Mouse (Mus musculus): ENCODE results near the gene Gm20388.

- TF ChIP-seq POLR2A (IDR thresholded peaks at IDR 0.05; ENCODE audit: borderline replicate concordance, control insufficient read depth, low read depth, low read length) (no peak), CTCF (IDR thresholded peaks at IDR 0.05; ENCODE audit: control insufficient read depth, insufficient read depth, low read length) (no peak)
Measured at GRCm38 (mm10) chr8:121681457-121681856, 1770.8 kb downstream of the Gm20388 start.

All from bone marrow, adult 2 months (tissue).